Mouse (Mus musculus): ENCODE measurements around the gene Sp2.

Sp2 gene

GRCm38 (mm10) chr11:96969746-96970145 lies 13.0 kb downstream of the Sp2 start:
- no peaks in the 10 kb centered on the region for H3K9me3 ChIP-seq (ENCODE audit: low read length)
- H3K27me3 ChIP-seq (ENCODE audit: insufficient read depth, low read length) = no peaks in the 10 kb centered on the region
- H3K4me1 ChIP-seq (replicated peaks; ENCODE audit: low read depth, low read length) = peaks cover 99% of the 10 kb centered on the region
- H3K36me3 ChIP-seq (ENCODE audit: insufficient read depth, low read length) = peaks cover 40% of the 10 kb centered on the region
- H3K4me3 ChIP-seq (replicated peaks; ENCODE audit: low read length) = 0 out of 2 replicates have a peak overlapping the region, but pooled peaks have one; percentile 14
- TF ChIP-seq CTCF (conservative IDR thresholded peaks at IDR 0.05; ENCODE audit: low read length) = no peak

- 0 out of 2 replicates have a peak overlapping the region, but pooled peaks have one; percentile 14 for H3K4me3 ChIP-seq (replicated peaks; ENCODE audit: low read length)
- H3K9me3 ChIP-seq (ENCODE audit: low read length) = no peaks in the 10 kb centered on the region
- TF ChIP-seq NANOG (IDR thresholded peaks at IDR 0.05; ENCODE audit: borderline replicate concordance, low read length) (no peak), CTCF (conservative IDR thresholded peaks at IDR 0.05; ENCODE audit: low read length) (no peak), POU5F1 (IDR thresholded peaks at IDR 0.05; ENCODE audit: borderline replicate concordance, low read length) (no peak)
- H3K4me1 ChIP-seq (replicated peaks; ENCODE audit: low read depth, low read length) = peaks cover 99% of the 10 kb centered on the region
- no peaks in the 10 kb centered on the region for H3K27me3 ChIP-seq (ENCODE audit: insufficient read depth, low read length)
- peaks cover 39% of the 10 kb centered on the region for H3K36me3 ChIP-seq (ENCODE audit: insufficient read depth, low read length)
These were observed 13.5 kb downstream of the Sp2 start for GRCm38 (mm10) chr11:96969280-96969722.

GRCm38 (mm10) chr11:96968476-96968875 lies 14.3 kb downstream of the Sp2 start:
- Histone ChIP-seq H3K9me3 (ENCODE audit: low read length) (no peaks in the 10 kb centered on the region), H3K4me1 (replicated peaks; ENCODE audit: low read depth, low read length) (peaks cover 98% of the 10 kb centered on the region), H3K36me3 (ENCODE audit: insufficient read depth, low read length) (peaks cover 36% of the 10 kb centered on the region), H3K4me3 (replicated peaks; ENCODE audit: low read length) (no peak overlapping the region; the same call in 1 of the 2 replicates), H3K27me3 (ENCODE audit: insufficient read depth, low read length) (no peaks in the 10 kb centered on the region)
- no peak for TF ChIP-seq POU5F1 (IDR thresholded peaks at IDR 0.05; ENCODE audit: borderline replicate concordance, low read length)
- no peak for TF ChIP-seq CTCF (conservative IDR thresholded peaks at IDR 0.05; ENCODE audit: low read length)
- TF ChIP-seq NANOG (IDR thresholded peaks at IDR 0.05; ENCODE audit: borderline replicate concordance, low read length) = no peak

DNA sequence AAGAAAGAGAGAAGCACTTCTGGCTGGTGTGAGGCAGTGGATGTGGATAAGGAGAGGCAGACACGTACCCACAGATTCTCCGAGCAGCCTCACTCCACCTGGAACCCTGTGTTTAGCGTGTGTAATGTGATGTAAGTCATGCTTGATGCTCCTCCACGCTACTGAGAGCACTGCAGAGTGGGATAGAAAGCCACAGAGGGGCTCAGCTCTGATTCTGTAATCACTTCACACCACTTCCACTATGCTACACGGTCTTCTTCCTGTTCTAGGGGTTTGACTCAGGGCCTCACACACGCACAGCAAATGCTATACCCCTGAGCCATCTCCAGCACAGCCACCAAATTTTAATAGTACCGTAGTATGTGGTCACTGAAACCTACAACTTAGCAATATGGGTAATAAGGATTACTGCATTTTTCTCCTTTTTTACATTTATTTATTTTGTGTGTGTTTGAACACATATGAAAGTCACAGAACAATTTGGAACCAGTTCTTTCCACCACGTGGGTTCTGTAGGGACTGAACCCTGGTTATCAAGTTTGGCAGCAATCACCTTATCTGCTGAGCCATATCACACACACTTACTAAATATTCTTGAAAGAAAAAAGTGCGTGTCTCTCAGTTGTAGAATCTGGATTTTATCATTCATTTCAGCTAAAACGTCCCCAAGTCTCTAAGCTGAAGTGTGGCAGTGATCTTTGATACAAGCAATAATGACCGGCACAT lies 15.1 kb downstream of the Sp2 start:
- H3K9me3 ChIP-seq (ENCODE audit: low read length) = no peaks in the 10 kb centered on the region
- no peak for TF ChIP-seq NANOG (IDR thresholded peaks at IDR 0.05; ENCODE audit: borderline replicate concordance, low read length)
- TF ChIP-seq CTCF (conservative IDR thresholded peaks at IDR 0.05; ENCODE audit: low read length) = no peak
- TF ChIP-seq POU5F1 (IDR thresholded peaks at IDR 0.05; ENCODE audit: borderline replicate concordance, low read length) = no peak
- H3K4me3 ChIP-seq (replicated peaks; ENCODE audit: low read length) = peak overlapping the region; percentile 24; the same call in 1 of the 2 replicates
- no peaks in the 10 kb centered on the region for H3K27me3 ChIP-seq (ENCODE audit: insufficient read depth, low read length)
- peaks cover 98% of the 10 kb centered on the region for H3K4me1 ChIP-seq (replicated peaks; ENCODE audit: low read depth, low read length)
- peaks cover 33% of the 10 kb centered on the region for H3K36me3 ChIP-seq (ENCODE audit: insufficient read depth, low read length)

DNA sequence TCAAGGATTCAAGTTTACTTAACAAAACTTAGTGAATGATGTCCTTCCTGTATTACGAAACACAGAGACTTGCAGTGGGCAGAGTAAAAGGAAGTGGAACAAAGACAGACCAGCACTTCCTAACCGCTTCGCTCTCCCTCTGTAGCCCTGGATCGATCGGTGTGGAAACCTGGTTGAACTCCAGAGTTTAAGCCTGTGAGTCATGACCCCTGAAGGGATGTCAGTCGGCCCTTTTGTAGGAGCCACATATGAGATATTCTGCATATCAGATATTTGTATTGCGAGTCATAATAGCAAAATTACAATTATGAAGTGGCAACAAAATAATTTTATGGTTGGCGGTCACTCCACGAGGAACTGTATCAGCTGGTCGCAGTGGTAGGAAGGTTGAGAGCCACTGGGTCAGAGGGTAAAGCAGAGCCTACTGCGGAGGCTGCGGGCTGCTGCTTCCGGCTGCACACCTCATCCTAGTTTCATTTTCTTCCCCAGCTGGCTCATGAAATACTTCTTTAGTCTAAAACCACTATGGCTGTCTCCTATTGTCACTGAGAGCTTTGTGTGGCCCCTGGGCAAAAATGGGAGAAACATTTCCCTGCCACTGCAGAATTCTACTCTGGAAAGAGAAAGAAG lies 15.7 kb downstream of the Sp2 start:
- TF ChIP-seq POU5F1 (IDR thresholded peaks at IDR 0.05; ENCODE audit: borderline replicate concordance, low read length) (no peak), CTCF (conservative IDR thresholded peaks at IDR 0.05; ENCODE audit: low read length) (no peak), NANOG (IDR thresholded peaks at IDR 0.05; ENCODE audit: borderline replicate concordance, low read length) (no peak)
- Histone ChIP-seq H3K4me3 (replicated peaks; ENCODE audit: low read length) (peak overlapping the region; percentile 24; the same call in 1 of the 2 replicates), H3K27me3 (ENCODE audit: insufficient read depth, low read length) (no peaks in the 10 kb centered on the region), H3K9me3 (ENCODE audit: low read length) (no peaks in the 10 kb centered on the region), H3K36me3 (ENCODE audit: insufficient read depth, low read length) (peaks cover 33% of the 10 kb centered on the region), H3K4me1 (replicated peaks; ENCODE audit: low read depth, low read length) (peaks cover 98% of the 10 kb centered on the region)

- Histone ChIP-seq H3K9me3 (ENCODE audit: low read length) (no peaks in the 10 kb centered on the region), H3K27me3 (ENCODE audit: insufficient read depth, low read length) (no peaks in the 10 kb centered on the region), H3K4me1 (replicated peaks; ENCODE audit: low read depth, low read length) (peaks cover 98% of the 10 kb centered on the region), H3K4me3 (replicated peaks; ENCODE audit: low read length) (no peak overlapping the region), H3K36me3 (ENCODE audit: insufficient read depth, low read length) (peaks cover 40% of the 10 kb centered on the region)
- TF ChIP-seq NANOG (IDR thresholded peaks at IDR 0.05; ENCODE audit: borderline replicate concordance, low read length) (no peak), CTCF (conservative IDR thresholded peaks at IDR 0.05; ENCODE audit: low read length) (no peak), POU5F1 (IDR thresholded peaks at IDR 0.05; ENCODE audit: borderline replicate concordance, low read length) (no peak)
These were observed 16.6 kb downstream of the Sp2 start for GRCm38 (mm10) chr11:96966172-96966571.

DNA sequence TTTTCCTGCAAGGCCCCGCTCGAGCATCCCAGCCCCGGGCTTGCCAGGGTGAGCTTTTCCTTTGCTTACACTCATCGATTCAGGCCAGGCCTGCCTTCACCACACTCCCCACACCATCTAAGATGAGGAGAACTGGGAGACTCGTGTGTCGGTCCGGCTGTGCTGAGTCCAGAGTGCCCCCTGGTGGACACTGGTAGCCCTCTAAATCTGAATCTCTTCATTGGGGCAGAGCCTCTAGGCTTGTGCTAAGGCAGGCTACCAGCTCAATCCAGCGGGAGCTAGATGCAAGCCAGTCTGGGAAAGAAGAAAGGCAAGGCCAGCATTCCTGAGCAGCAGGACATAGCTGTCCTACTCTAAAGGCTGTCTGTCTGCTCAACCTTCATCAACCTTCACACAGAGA lies 19.2 kb downstream of the Sp2 start:
- peaks cover 93% of the 10 kb centered on the region for H3K4me1 ChIP-seq (replicated peaks; ENCODE audit: low read depth, low read length)
- H3K4me3 ChIP-seq (replicated peaks; ENCODE audit: low read length) = peak overlapping the region; percentile 58
- H3K36me3 ChIP-seq (ENCODE audit: insufficient read depth, low read length) = peaks cover 58% of the 10 kb centered on the region
- TF ChIP-seq CTCF (conservative IDR thresholded peaks at IDR 0.05; ENCODE audit: low read length) (peak; percentile 83), NANOG (IDR thresholded peaks at IDR 0.05; ENCODE audit: borderline replicate concordance, low read length) (no peak), POU5F1 (IDR thresholded peaks at IDR 0.05; ENCODE audit: borderline replicate concordance, low read length) (no peak)
- H3K27me3 ChIP-seq (ENCODE audit: insufficient read depth, low read length) = no peaks in the 10 kb centered on the region
- no peaks in the 10 kb centered on the region for H3K9me3 ChIP-seq (ENCODE audit: low read length)

GRCm38 (mm10) chr11:96957061-96957805 lies 25.5 kb downstream of the Sp2 start:
- Histone ChIP-seq H3K4me3 (replicated peaks; ENCODE audit: low read length) (0 out of 2 replicates have a peak overlapping the region, but pooled peaks have one; percentile 79), H3K36me3 (ENCODE audit: insufficient read depth, low read length) (peaks cover 91% of the 10 kb centered on the region), H3K27me3 (ENCODE audit: insufficient read depth, low read length) (no peaks in the 10 kb centered on the region), H3K4me1 (replicated peaks; ENCODE audit: low read depth, low read length) (peaks cover 91% of the 10 kb centered on the region), H3K9me3 (ENCODE audit: low read length) (no peaks in the 10 kb centered on the region)
- TF ChIP-seq POU5F1 (IDR thresholded peaks at IDR 0.05; ENCODE audit: borderline replicate concordance, low read length) (no peak), NANOG (IDR thresholded peaks at IDR 0.05; ENCODE audit: borderline replicate concordance, low read length) (no peak), CTCF (conservative IDR thresholded peaks at IDR 0.05; ENCODE audit: low read length) (no peak)
